Mouse (Mus musculus): ENCODE measurements around the gene Ipo8. TPM values are rescaled to one million over a fixed set of nuclear protein-coding genes. Genes with fewer than 3 reads are reported as not detected.

Gene Ipo8
- 43.7 and 45.3 TPM in 2 replicates for total RNA-seq (2021)
- long read RNA-seq, full-length matches to known transcripts = 5 of 19 reads
- long read RNA-seq, partial matches to known transcripts = 7 of 19 reads
- long read RNA-seq, other reads (novel, unspliced or antisense) = 7 of 19 reads

GRCm38 (mm10) chr6:148830748-148831727 lies at the start of gene Ipo8:
Gene Ipo8 (minus strand): TSS chr6:148831467.
- peak; percentile 87 for DNase-seq

GRCm38 (mm10) chr6:148873911-148874310 lies 42.6 kb upstream of the Ipo8 start:
- DNase-seq = no peak

GRCm38 (mm10) chr6:148845629-148846028 lies 14.4 kb upstream of the Ipo8 start:
- DNase-seq = no peak

GRCm38 (mm10) chr6:148841760-148842159 lies 10.5 kb upstream of the Ipo8 start:
- no peak for DNase-seq

GRCm38 (mm10) chr6:148838460-148838859 lies 7.2 kb upstream of the Ipo8 start:
- DNase-seq = no peak

- DNase-seq = no peak
Measured at GRCm38 (mm10) chr6:148831728-148832121, 458 bp upstream of the Ipo8 start.

GRCm38 (mm10) chr6:148830355-148830747 lies 916 bp downstream of the Ipo8 start:
- no peak for DNase-seq

GRCm38 (mm10) chr6:148826119-148826518 lies 5.1 kb downstream of the Ipo8 start:
- DNase-seq = no peak

- DNase-seq = peak; percentile 10
Measured at GRCm38 (mm10) chr6:148818624-148819343, 12.5 kb downstream of the Ipo8 start.

GRCm38 (mm10) chr6:148816751-148817150 lies 14.5 kb downstream of the Ipo8 start:
- DNase-seq = no peak

- DNase-seq = no peak
Measured at GRCm38 (mm10) chr6:148811117-148811516, 20.1 kb downstream of the Ipo8 start.

- DNase-seq = no peak
Measured at GRCm38 (mm10) chr6:148799773-148800172, 31.5 kb downstream of the Ipo8 start.

- DNase-seq = no peak
Measured at GRCm38 (mm10) chr6:148795145-148795544, 36.1 kb downstream of the Ipo8 start.

GRCm38 (mm10) chr6:148789010-148789673 lies 42.1 kb downstream of the Ipo8 start:
- DNase-seq = no peak

GRCm38 (mm10) chr6:148786186-148786585 lies 45.1 kb downstream of the Ipo8 start:
- no peak for DNase-seq

- DNase-seq = no peak
Measured at GRCm38 (mm10) chr6:148784418-148784817, 46.8 kb downstream of the Ipo8 start.

- DNase-seq = peak; percentile 17
Measured at GRCm38 (mm10) chr6:148776236-148776635, 55.0 kb downstream of the Ipo8 start.

GRCm38 (mm10) chr6:148771423-148771822 lies 59.8 kb downstream of the Ipo8 start:
- no peak for DNase-seq

GRCm38 (mm10) chr6:148768419-148768818 lies 62.8 kb downstream of the Ipo8 start:
- no peak for DNase-seq

GRCm38 (mm10) chr6:148767228-148767627 lies 64.0 kb downstream of the Ipo8 start:
- no peak for DNase-seq

GRCm38 (mm10) chr6:148761967-148762712 lies 69.1 kb downstream of the Ipo8 start:
- no peak for DNase-seq

- no peak for DNase-seq
Measured at GRCm38 (mm10) chr6:148761475-148761874, 69.8 kb downstream of the Ipo8 start.
